Mouse (Mus musculus): Measurements from ENCODE around the gene Abca4.

- TF ChIP-seq POLR2A (IDR thresholded peaks at IDR 0.05; ENCODE audit: extremely low read depth, insufficient read depth, low read length): no peak
- no peak for TF ChIP-seq CTCF (IDR thresholded peaks at IDR 0.05; ENCODE audit: extremely low read depth, insufficient read depth, low read length)
Measured at GRCm38 (mm10) chr3:122186975-122187374, 142.7 kb downstream of the Abca4 start.
